Mouse (Mus musculus) intestine, embryonic 14.5 days (tissue): Measurements from ENCODE around the gene Rplp0. TPM values are rescaled to one million over a fixed set of nuclear protein-coding genes. Genes with fewer than 3 reads are reported as not detected.
A peak's percentile ranks its signal among the peaks of the same experiment; 100 is the strongest.

Experiments
- ATAC-seq: fragments of 200-750 bp; cut with Nextera tagmentation; replicated peaks from 2 replicates; pipeline ENCODE4 v1.8.0; 2017; ENCODE audit warnings: low read depth, moderate number of reproducible peaks, moderate TSS enrichment, moderate library complexity; ENCODE audit not compliant: low FRiP score, low TSS enrichment
- DNase-seq: peaks from one replicate; pipeline ENCODE4 v3.0.0-alpha.2; 2018; ENCODE audit warnings: low spot score
- H3K27ac ChIP-seq: fragments of 300-500 bp; sonication (generic); 2 replicates; pipeline ENCODE4 v1.5.1; 2014; ENCODE audit warnings: low read depth, mild to moderate bottlenecking, control low read depth
- H3K27me3 ChIP-seq: fragments of 300-500 bp; sonication (generic); replicated peaks from 2 replicates; pipeline ENCODE4 v1.6.1; 2014; ENCODE audit warnings: low read length, control low read depth; ENCODE audit not compliant: control insufficient read depth, insufficient read depth
- H3K36me3 ChIP-seq: fragments of 300-500 bp; sonication (generic); 2 replicates; pipeline ENCODE4 v1.6.1; 2014; ENCODE audit warnings: low read length, control low read depth; ENCODE audit not compliant: control insufficient read depth, insufficient read depth
- H3K4me1 ChIP-seq: fragments of 300-500 bp; sonication (generic); replicated peaks from 2 replicates; pipeline ENCODE4 v1.6.1; 2014; ENCODE audit warnings: low read length, control low read depth, mixed read lengths; ENCODE audit not compliant: control insufficient read depth, insufficient read depth
- H3K4me2 ChIP-seq: fragments of 300-500 bp; sonication (generic); 2 replicates; pipeline ENCODE4 v1.6.1; 2014; ENCODE audit warnings: low read length
- H3K4me3 ChIP-seq: fragments of 300-500 bp; sonication (generic); 2 replicates; pipeline ENCODE4 v1.5.1; 2014; ENCODE audit warnings: low read depth, low read length, control low read depth, mixed read lengths
- H3K9ac ChIP-seq: fragments of 300-500 bp; sonication (generic); 2 replicates; pipeline ENCODE4 v1.6.1; 2014; ENCODE audit warnings: mild to moderate bottlenecking, low read length
- H3K9me3 ChIP-seq: fragments of 300-500 bp; sonication (generic); 2 replicates; pipeline ENCODE4 v1.6.1; 2016; ENCODE audit warnings: low read length, control low read depth; ENCODE audit not compliant: control insufficient read depth
- WGBS: fragments of 180-500 bp; shearing (Covaris S2); extraction: QIAGEN DNeasy Blood & Tissue Kit; methylation state at CpG from one replicate; pipeline ENCODE4 v1.1.7; 2014; 5-methylcytosine and 5-hydroxymethylcytosine counted together
- polyA plus RNA-seq: library from polyadenylated mRNA; unstranded; fragments of >200 nt; fragmentation: Nextera tagmentation; extraction: Ambion mirVana; gene quantifications from 2 replicates; pipeline ENCODE4 v1.2.1, GENCODE M21; 2014

Rplp0 gene
- polyA plus RNA-seq, 1 experiment from 2014 or later, result 2,116 TPM

GRCm38 (mm10) chr5:115523971-115524370 lies 35.3 kb upstream of the Rplp0 start:
- H3K4me2 ChIP-seq, result peak overlapping the region; percentile 29; the same call in 1 of the 2 replicates
- H3K9me3 ChIP-seq, result no peaks in the 10 kb centered on the region
- no peak for DNase-seq
- no peaks in the 10 kb centered on the region for H3K36me3 ChIP-seq
- H3K27ac ChIP-seq, result peak overlapping the region; percentile 57
- H3K27me3 ChIP-seq, result no peaks in the 10 kb centered on the region
- peaks cover 41% of the 10 kb centered on the region for H3K4me1 ChIP-seq
- no peak overlapping the region for H3K4me3 ChIP-seq
- WGBS, result 9% methylated on average over 15 of the region's 15 CpGs
- ATAC-seq, result peak; percentile 52
- 0 out of 2 replicates have a peak overlapping the region, but pooled peaks have one; percentile 25 for H3K9ac ChIP-seq

GRCm38 (mm10) chr5:115524471-115524870 lies 34.8 kb upstream of the Rplp0 start:
- no peaks in the 10 kb centered on the region for H3K9me3 ChIP-seq
- H3K4me3 ChIP-seq, result no peak overlapping the region
- 0 out of 2 replicates have a peak overlapping the region, but pooled peaks have one; percentile 29 for H3K4me2 ChIP-seq
- 36% methylated on average over 12 of the region's 12 CpGs for WGBS
- peak overlapping the region; percentile 57 for H3K27ac ChIP-seq
- DNase-seq (no peak), ATAC-seq (no peak)
- 0 out of 2 replicates have a peak overlapping the region, but pooled peaks have one; percentile 25 for H3K9ac ChIP-seq
- peaks cover 46% of the 10 kb centered on the region for H3K4me1 ChIP-seq
- H3K36me3 ChIP-seq, result no peaks in the 10 kb centered on the region
- no peaks in the 10 kb centered on the region for H3K27me3 ChIP-seq

DNA sequence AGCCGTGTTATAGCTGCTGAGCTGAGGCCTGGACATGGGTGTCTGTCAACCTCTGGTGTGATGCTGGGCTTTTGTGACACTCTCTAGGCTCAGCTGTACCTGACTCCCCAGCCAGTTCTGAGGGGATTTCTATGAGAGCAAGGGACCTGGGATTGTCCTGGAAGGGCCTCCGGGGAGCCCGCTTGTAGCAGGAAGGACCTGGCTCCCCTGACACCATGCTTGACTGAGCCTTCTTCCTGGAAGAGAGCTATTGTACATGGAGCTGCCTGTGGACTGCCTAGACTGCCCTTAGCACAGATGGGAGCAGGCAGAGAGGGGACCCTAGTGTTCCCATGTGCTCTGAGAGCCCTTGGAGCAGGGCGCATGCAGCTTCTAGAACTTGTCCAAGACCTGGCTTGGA lies 33.9 kb upstream of the Rplp0 start:
- Histone ChIP-seq H3K36me3 (no peaks in the 10 kb centered on the region), H3K4me3 (no peak overlapping the region), H3K4me1 (peaks cover 53% of the 10 kb centered on the region), H3K9me3 (no peaks in the 10 kb centered on the region), H3K4me2 (no peak overlapping the region), H3K27ac (no peak overlapping the region), H3K27me3 (no peaks in the 10 kb centered on the region), H3K9ac (no peak overlapping the region)
- ATAC-seq, result no peak
- DNase-seq, result no peak
- WGBS, result 94% methylated on average over 4 of the region's 4 CpGs

DNA sequence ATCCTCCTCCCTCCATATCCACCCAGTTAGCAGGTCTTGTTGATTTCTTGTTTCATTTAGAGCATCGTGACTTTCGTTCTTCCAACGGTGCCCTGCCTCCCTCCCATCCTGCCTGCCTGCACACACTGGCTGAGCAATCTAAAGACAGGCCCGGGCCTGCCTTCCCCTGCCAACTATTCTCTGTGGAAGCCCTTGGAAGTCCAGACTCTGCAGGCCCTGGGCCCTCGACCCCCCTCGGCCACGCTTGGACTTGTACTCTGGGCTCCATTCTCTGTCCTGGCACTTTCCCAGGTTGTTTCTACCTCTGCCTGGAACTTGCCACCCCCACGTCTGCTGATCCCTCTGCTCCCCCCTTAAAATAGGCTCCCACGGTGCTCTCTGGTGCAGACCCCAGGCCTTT lies 33.3 kb upstream of the Rplp0 start:
- Histone ChIP-seq H3K4me1 (peaks cover 54% of the 10 kb centered on the region), H3K9ac (no peak overlapping the region)

DNA sequence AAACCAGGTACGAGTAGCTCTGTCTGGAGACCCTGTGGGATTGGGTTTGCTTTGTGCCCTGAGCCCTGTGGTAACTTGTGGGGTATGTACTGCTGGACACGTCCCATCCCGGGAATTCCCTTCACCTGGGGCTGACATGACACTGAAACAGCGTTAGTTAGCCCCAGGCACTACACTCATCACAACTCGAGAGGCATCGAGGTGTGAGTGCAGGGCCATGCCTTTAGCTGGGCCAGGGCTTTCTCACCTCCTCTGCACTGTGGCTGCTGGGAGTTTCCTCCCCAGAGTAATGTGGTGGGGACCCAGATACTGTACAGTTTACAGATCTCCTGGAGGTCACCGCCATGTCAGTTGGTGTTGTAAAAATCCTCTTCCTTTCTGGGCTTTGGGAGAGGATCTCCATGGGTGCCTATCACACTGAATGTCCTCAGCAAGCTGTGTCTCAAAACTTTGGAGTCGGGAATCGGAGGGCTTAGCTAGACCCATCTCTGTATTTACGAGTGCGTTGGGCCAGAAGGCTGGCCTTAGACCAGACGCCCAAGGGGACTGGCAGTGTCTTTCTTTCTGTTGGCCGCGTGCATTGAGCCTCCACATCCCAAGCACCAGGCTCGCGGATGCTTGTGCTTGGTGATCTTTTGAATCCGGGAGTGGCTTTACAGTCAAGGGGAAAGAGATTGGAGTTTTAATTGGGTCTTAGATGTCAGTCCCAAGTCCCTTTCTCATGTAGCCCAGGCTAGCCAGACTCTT lies 32.6 kb upstream of the Rplp0 start:
- no peaks in the 10 kb centered on the region for H3K36me3 ChIP-seq
- H3K9me3 ChIP-seq, result no peaks in the 10 kb centered on the region
- no peak overlapping the region for H3K9ac ChIP-seq
- H3K27ac ChIP-seq, result no peak overlapping the region
- WGBS, result 89% methylated on average over 17 of the region's 17 CpGs
- DNase-seq (no peak), ATAC-seq (no peak)
- H3K4me2 ChIP-seq, result no peak overlapping the region
- H3K4me3 ChIP-seq, result no peak overlapping the region
- H3K4me1 ChIP-seq, result peaks cover 57% of the 10 kb centered on the region
- no peaks in the 10 kb centered on the region for H3K27me3 ChIP-seq

More for the DNA sequence above, 33.3 kb upstream of the Rplp0 start:
- Histone ChIP-seq H3K4me3 (no peak overlapping the region), H3K27me3 (no peaks in the 10 kb centered on the region), H3K9me3 (no peaks in the 10 kb centered on the region), H3K36me3 (no peaks in the 10 kb centered on the region), H3K4me2 (no peak overlapping the region), H3K27ac (no peak overlapping the region)
- WGBS, result 82% methylated on average over 9 of the region's 9 CpGs
- ATAC-seq (no peak), DNase-seq (no peak)

DNA sequence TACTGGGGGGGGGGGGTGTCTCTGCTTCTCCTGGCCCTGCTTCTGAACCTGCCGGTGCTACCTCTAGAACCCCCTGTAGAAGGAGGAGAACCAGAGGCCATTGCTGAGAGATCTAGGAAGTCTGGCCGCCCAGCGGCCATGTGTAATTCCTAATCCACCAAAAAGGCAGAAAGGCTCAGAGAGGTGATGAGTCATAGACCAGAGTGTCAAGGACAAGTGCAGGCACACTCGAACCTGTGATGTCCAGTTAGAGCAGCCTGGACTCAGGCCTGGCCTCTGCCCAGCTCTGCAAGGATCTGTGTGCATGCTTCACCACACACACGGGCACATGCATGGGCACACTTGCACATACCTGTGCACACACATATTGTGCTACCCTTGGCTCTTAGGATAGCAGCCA lies 31.1 kb upstream of the Rplp0 start:
- DNase-seq (no peak), ATAC-seq (no peak)
- WGBS, result 88% methylated on average over 5 of the region's 5 CpGs
- no peak overlapping the region for H3K4me2 ChIP-seq
- H3K27ac ChIP-seq, result no peak overlapping the region
- H3K27me3 ChIP-seq, result no peaks in the 10 kb centered on the region
- no peaks in the 10 kb centered on the region for H3K36me3 ChIP-seq
- peaks cover 61% of the 10 kb centered on the region for H3K4me1 ChIP-seq
- no peak overlapping the region for H3K9ac ChIP-seq
- H3K9me3 ChIP-seq, result no peaks in the 10 kb centered on the region
- no peak overlapping the region for H3K4me3 ChIP-seq

DNA sequence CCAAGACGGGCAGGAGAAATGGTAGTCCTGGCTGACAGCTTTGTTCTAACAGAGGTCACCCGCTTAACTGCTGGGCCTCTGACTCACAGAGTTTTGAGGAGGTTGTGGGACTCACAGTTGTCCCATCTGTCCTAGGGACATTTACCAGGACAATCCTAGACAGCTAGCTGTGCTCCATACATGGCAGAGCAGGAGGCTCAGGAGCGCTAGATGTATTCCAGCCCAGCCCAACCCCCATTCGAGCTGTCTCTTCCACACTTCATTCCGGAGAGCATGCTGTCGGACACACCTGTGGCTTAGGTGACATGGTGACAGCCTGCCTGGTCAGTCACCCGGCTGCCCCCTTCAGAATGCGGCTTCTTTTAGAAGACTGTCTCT lies 29.9 kb upstream of the Rplp0 start:
- Histone ChIP-seq H3K9ac (no peak overlapping the region), H3K9me3 (no peaks in the 10 kb centered on the region), H3K36me3 (no peaks in the 10 kb centered on the region), H3K4me3 (no peak overlapping the region), H3K4me2 (peak overlapping the region; percentile 24), H3K4me1 (peaks cover 65% of the 10 kb centered on the region), H3K27me3 (no peaks in the 10 kb centered on the region), H3K27ac (peak overlapping the region; percentile 62)
- DNase-seq (no peak), ATAC-seq (no peak)
- WGBS, result 34% methylated on average over 8 of the region's 8 CpGs

DNA sequence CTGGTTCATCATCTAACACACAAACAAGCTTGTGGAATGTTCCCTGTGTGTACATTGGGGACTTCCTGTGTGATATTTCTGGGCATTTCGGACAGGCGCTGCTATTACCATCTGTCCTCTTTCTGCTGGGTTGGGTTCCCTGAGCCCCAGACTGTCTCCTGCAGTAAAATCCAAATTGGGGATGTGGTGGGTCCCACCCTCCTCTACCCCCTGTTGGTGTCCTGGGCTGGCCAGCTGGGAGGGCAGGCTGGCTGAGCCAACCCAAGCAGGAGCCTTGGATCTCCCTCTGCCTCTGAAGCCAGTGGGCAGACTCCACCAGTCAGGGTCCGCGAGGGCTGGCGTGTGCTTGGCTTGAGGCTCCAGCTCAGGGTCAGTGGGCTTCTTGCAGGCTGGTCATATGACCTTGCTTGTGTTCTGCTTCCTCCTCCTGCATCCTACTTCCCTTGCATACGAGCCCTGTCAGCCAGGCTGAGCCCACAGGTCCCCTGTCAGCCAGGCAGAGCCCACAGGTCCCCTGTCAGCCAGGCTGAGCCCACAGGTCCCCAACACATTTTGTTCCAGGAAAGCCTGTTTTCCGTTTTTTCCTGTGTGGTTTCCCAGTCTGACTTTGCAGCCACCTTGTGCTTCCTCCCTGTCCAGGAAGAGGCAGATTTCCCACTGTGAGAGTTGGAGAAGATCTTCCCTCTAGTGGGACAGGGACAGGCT lies 29.4 kb upstream of the Rplp0 start:
- Histone ChIP-seq H3K4me1 (peaks cover 65% of the 10 kb centered on the region), H3K27me3 (no peaks in the 10 kb centered on the region), H3K4me3 (no peak overlapping the region), H3K27ac (peak overlapping the region; percentile 62), H3K9me3 (no peaks in the 10 kb centered on the region), H3K9ac (no peak overlapping the region), H3K4me2 (peak overlapping the region; percentile 24), H3K36me3 (no peaks in the 10 kb centered on the region)
- DNase-seq (no peak), ATAC-seq (no peak)
- 31% methylated on average over 7 of the region's 7 CpGs for WGBS
